Comparison of ENCODE assay signal across 11 mouse cellular contexts in the genomic region with DNA sequence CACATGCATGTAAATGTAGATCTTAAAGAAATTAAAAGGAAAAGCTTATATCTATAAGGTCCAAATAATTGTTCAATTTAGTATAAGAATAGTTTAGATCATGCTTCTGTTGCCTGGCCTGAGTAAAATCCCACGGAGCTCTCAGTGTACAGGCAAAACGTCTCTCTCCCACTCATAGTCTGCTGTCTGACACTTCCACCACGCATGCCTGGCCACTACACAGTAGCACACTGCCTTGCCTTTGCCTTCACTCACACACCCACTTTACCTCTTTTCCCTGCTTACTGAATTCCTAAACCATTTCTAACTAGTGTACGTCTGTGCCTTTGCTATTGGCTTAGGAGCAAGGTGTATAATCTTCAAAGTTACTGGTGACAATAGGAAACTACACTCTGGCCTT.
"Had no signal": no experiment of that assay in that cellular context is flagged by ENCODE, and none has a peak within 500 bp of the region (broad histone marks: within the 10 kb centered on the region; RNA-seq: fewer than 3 reads in every experiment).

No protein-coding gene starts in this region.

- ATAC-seq: liver, postnatal 0 days; lung, postnatal 0 days; midbrain, embryonic 13.5 days; midbrain, embryonic 15.5 days had no signal

- DNase-seq: liver, postnatal 0 days; lung, adult 2 months; lung, postnatal 14 days; lung, postnatal 36 days; right cerebral cortex, postnatal 25 days; thymus, adult 18-20 months; thymus, postnatal 14 days; thymus, postnatal 36 days had no signal
